Mouse (Mus musculus): Measurements from ENCODE around the gene Cdh3.

- no peak for TF ChIP-seq CTCF (IDR thresholded peaks at IDR 0.05; ENCODE audit: borderline replicate concordance, extremely low read depth, insufficient read depth, insufficient read length)
- no peak for TF ChIP-seq POLR2A (IDR thresholded peaks at IDR 0.05; ENCODE audit: borderline replicate concordance, extremely low read depth, insufficient read depth, insufficient read length, poor library complexity, severe bottlenecking)
These were observed 2.2 kb upstream of the Cdh3 start for GRCm38 (mm10) chr8:106508456-106508855.
